Comparison of ENCODE assay signal across 8 mouse cellular contexts in the genomic region with DNA sequence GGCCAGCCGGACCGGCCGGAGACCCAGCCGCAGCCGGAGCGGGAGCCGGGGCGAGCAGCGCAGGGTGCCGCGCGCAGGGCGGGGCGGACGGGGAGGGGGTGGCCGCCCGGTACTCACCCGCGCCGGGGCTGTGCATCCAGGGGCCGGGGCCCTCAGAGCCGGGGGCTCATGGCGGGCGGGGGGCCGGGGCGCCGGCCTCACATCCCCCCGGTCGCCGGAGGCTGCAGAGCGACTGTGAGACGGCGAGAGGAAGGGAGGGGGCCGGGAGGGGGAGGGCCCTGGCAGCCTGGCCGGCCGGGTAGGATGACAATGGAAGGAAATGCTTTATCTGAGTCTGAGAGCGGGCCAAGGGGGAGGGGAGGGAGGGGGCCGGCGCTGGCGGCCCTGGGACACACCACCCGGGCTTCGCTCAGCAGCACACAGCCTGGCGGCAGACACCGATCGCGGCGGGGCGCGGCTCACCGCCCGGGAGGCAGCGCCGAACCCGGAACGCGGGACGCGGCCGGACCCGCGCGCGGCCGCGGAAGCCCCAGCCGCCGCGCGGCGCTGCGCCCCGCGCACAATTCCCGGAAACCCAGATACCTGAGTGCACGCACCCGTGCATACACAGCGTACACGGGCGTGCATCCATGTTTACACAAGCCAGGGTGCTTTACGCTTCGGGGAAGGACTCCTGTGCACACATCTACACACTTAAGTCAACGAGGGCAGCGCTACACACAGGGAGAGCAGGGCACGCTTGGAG. TPM values are rescaled to one million over a fixed set of nuclear protein-coding genes. Genes with fewer than 3 reads are reported as not detected.
DNase-seq lines count a peak whose midpoint lies in the region; ATAC-seq and TF ChIP-seq lines count a peak whose summit lies in the region.

No protein-coding gene starts in this region.

- H3K27me3 ChIP-seq in embryonic facial prominence, embryonic 11.5 days (ENCODE audit: control insufficient read depth, insufficient read depth, low read length), result no peaks in the 10 kb centered on the region
- peaks cover 3% of the 10 kb centered on the region; the same call in 1 of the 2 replicates for H3K27me3 ChIP-seq in heart, embryonic 13.5 days (replicated peaks)
- no peaks in the 10 kb centered on the region for H3K27me3 ChIP-seq in kidney, embryonic 15.5 days
- no peaks in the 10 kb centered on the region for H3K27me3 ChIP-seq in lung, postnatal 0 days (replicated peaks; ENCODE audit: insufficient read depth, low read length)

- TF ChIP-seq EP300 in lung, postnatal 0 days (IDR thresholded peaks at IDR 0.05), result peak; percentile 50; the same call in 1 of the 2 replicates

- H3K4me1 ChIP-seq in embryonic facial prominence, embryonic 11.5 days (ENCODE audit: control insufficient read depth, insufficient read depth, low read length), result peaks cover 7% of the 10 kb centered on the region
- H3K4me1 ChIP-seq in heart, embryonic 13.5 days, result peaks cover 62% of the 10 kb centered on the region
- H3K4me1 ChIP-seq in kidney, embryonic 15.5 days, result peaks cover 69% of the 10 kb centered on the region
- H3K4me1 ChIP-seq in lung, postnatal 0 days (ENCODE audit: insufficient read depth, low read depth, low read length), result peaks cover 33% of the 10 kb centered on the region

- peak overlapping the region; percentile 99 for H3K9ac ChIP-seq in embryonic facial prominence, embryonic 11.5 days (replicated peaks; ENCODE audit: low read length)
- H3K9ac ChIP-seq in heart, embryonic 13.5 days, result peak overlapping the region; percentile 100
- H3K9ac ChIP-seq in kidney, embryonic 15.5 days, result peak overlapping the region; percentile 97
- H3K9ac ChIP-seq in lung, postnatal 0 days (replicated peaks; ENCODE audit: low read depth), result peak overlapping the region; percentile 95

- WGBS in embryonic facial prominence, embryonic 11.5 days, result under 1% methylated on average over 50 of the region's 84 CpGs
- WGBS in heart, embryonic 13.5 days, result under 1% methylated on average over 59 of the region's 84 CpGs
- under 1% methylated on average over 74 of the region's 84 CpGs for WGBS in kidney, embryonic 15.5 days
- WGBS in lung, postnatal 0 days, result 3% methylated on average over 18 of the region's 84 CpGs

- no peaks in the 10 kb centered on the region for H3K36me3 ChIP-seq in embryonic facial prominence, embryonic 11.5 days (replicated peaks; ENCODE audit: control insufficient read depth, insufficient read depth, low read depth, low read length)
- H3K36me3 ChIP-seq in heart, embryonic 13.5 days, result 0 out of 2 replicates have a peak, but pooled peaks cover 5% of the 10 kb centered on the region
- H3K36me3 ChIP-seq in kidney, embryonic 15.5 days, result no peaks in the 10 kb centered on the region
- no peaks in the 10 kb centered on the region for H3K36me3 ChIP-seq in lung, postnatal 0 days (ENCODE audit: insufficient read depth, low read length)

- H3K4me2 ChIP-seq in embryonic facial prominence, embryonic 11.5 days (ENCODE audit: low read depth, low read length), result peak overlapping the region; percentile 79
- peak overlapping the region; percentile 84 for H3K4me2 ChIP-seq in heart, embryonic 13.5 days
- peak overlapping the region; percentile 87 for H3K4me2 ChIP-seq in kidney, embryonic 15.5 days
- peak overlapping the region; percentile 69 for H3K4me2 ChIP-seq in lung, postnatal 0 days (replicated peaks; ENCODE audit: low read depth, low read length)

- DNase-seq in CD8-positive naive resting alpha-beta T cell, adult 2 months (ENCODE audit: low read depth in 2 of 2, low spot score in 2 of 2), result peak; percentile 37 to 49
- peak; percentile 86 for DNase-seq in adrenal gland, adult 2 months
- peak; percentile 82 for DNase-seq in embryonic facial prominence, embryonic 11.5 days (ENCODE audit: low spot score)
- DNase-seq in lung, postnatal 0 days (ENCODE audit: low spot score), result peak; percentile 90
- DNase-seq in retina, postnatal 1 day, result peak; percentile 86
- peak; percentile 85 for DNase-seq in yolk sac, embryonic 10.5 days (ENCODE audit: low spot score)

- H3K9me3 ChIP-seq in embryonic facial prominence, embryonic 11.5 days (replicated peaks; ENCODE audit: control insufficient read depth, low read length), result no peaks in the 10 kb centered on the region
- H3K9me3 ChIP-seq in heart, embryonic 13.5 days, result no peaks in the 10 kb centered on the region
- H3K9me3 ChIP-seq in kidney, embryonic 15.5 days (replicated peaks), result no peaks in the 10 kb centered on the region
- H3K9me3 ChIP-seq in lung, postnatal 0 days (ENCODE audit: low read length), result no peaks in the 10 kb centered on the region

- peak overlapping the region; percentile 91 for H3K27ac ChIP-seq in embryonic facial prominence, embryonic 11.5 days (replicated peaks; ENCODE audit: low read depth, low read length)
- peak overlapping the region; percentile 98 for H3K27ac ChIP-seq in heart, embryonic 13.5 days (replicated peaks)
- peak overlapping the region; percentile 97 for H3K27ac ChIP-seq in kidney, embryonic 15.5 days
- peak overlapping the region; percentile 99 for H3K27ac ChIP-seq in lung, postnatal 0 days (ENCODE audit: low read length)

- peak overlapping the region; percentile 96 for H3K4me3 ChIP-seq in embryonic facial prominence, embryonic 11.5 days (ENCODE audit: low read depth, low read length)
- peak overlapping the region; percentile 88 for H3K4me3 ChIP-seq in heart, embryonic 13.5 days
- H3K4me3 ChIP-seq in kidney, embryonic 15.5 days (replicated peaks), result peak overlapping the region; percentile 88
- H3K4me3 ChIP-seq in lung, postnatal 0 days (ENCODE audit: low read depth, low read length), result peak overlapping the region; percentile 95

- peak; percentile 17 for TF ChIP-seq CTCF in lung, postnatal 0 days (IDR thresholded peaks at IDR 0.05)

- peak; percentile 82 for ATAC-seq in embryonic facial prominence, embryonic 11.5 days (replicated peaks; ENCODE audit: insufficient number of reproducible peaks, low FRiP score, low TSS enrichment, low read depth)
- peak; percentile 66 for ATAC-seq in heart, embryonic 13.5 days (ENCODE audit: extremely low read depth, insufficient number of reproducible peaks, low FRiP score, low TSS enrichment)
- ATAC-seq in kidney, embryonic 15.5 days (replicated peaks; ENCODE audit: low FRiP score), result peak; percentile 85
- peak; percentile 83 for ATAC-seq in lung, postnatal 0 days

RNA-seq across cellular contexts. Expression of a gene that starts 12.9 kb away (rescaled TPM):
- total RNA-seq in adrenal gland, adult 2 months (2021), result 10 to 100 TPM; 52.5 to 65.1 TPM
- polyA plus RNA-seq in adrenal gland, adult 2 months (2012; rRNA removed), result 256 and 263 TPM in 2 replicates
- polyA plus RNA-seq in embryonic facial prominence, embryonic 11.5 days (2014; fragmentation: Nextera tagmentation; extraction: Ambion mirVana), result 17.0 and 20.3 TPM in 2 replicates
- polyA plus RNA-seq in heart, embryonic 13.5 days (2015; fragmentation: Nextera tagmentation; extraction: Ambion mirVana), result 23.4 and 23.7 TPM in 2 replicates
- 29.9 and 35.2 TPM in 2 replicates for polyA plus RNA-seq in kidney, embryonic 15.5 days (2015; fragmentation: Nextera tagmentation; extraction: Ambion mirVana)
- polyA plus RNA-seq in lung, postnatal 0 days (2015; fragmentation: Nextera tagmentation; extraction: Ambion mirVana), result 43.2 and 52.1 TPM in 2 replicates

RNA-seq across cellular contexts. Expression of a gene that starts 53.1 kb away (rescaled TPM):
- 100 to 1,000 TPM; 116 to 158 TPM for total RNA-seq in adrenal gland, adult 2 months (2021)
- 204 and 217 TPM in 2 replicates for polyA plus RNA-seq in adrenal gland, adult 2 months (2012; rRNA removed)
- 18.9 and 22.8 TPM in 2 replicates for polyA plus RNA-seq in embryonic facial prominence, embryonic 11.5 days (2014; fragmentation: Nextera tagmentation; extraction: Ambion mirVana)
- polyA plus RNA-seq in heart, embryonic 13.5 days (2015; fragmentation: Nextera tagmentation; extraction: Ambion mirVana), result 70.2 and 70.8 TPM in 2 replicates
- 57.5 and 58.8 TPM in 2 replicates for polyA plus RNA-seq in kidney, embryonic 15.5 days (2015; fragmentation: Nextera tagmentation; extraction: Ambion mirVana)
- polyA plus RNA-seq in lung, postnatal 0 days (2015; fragmentation: Nextera tagmentation; extraction: Ambion mirVana), result 69.5 and 75.7 TPM in 2 replicates

Comparison
In these comparisons a context has a peak if more than half of its experiments do, and no peak if none do; other contexts are left out.
1. Peak in every context shown above with its lines: DNase-seq, ATAC-seq, H3K4me3 ChIP-seq and H3K27ac ChIP-seq.